In genomic region chr11:113892924-113893323, GRCm38 (mm10) we compare ENCODE assay signal across 14 mouse cellular contexts.
A peak's percentile ranks its signal among the peaks of the same experiment; 100 is the strongest.
DNase-seq lines count a peak whose midpoint lies in the region; TF ChIP-seq lines count a peak whose summit lies in the region.
"Had no signal": no experiment of that assay in that cellular context is flagged by ENCODE, and none has a peak within 500 bp of the region (broad histone marks: within the 10 kb centered on the region; RNA-seq: fewer than 3 reads in every experiment).

No protein-coding gene starts in this region.

- no peaks in the 10 kb centered on the region for H3K4me1 ChIP-seq in thymus, adult 2 months (replicated peaks; ENCODE audit: control insufficient read depth, insufficient read depth, low read length)
- H3K4me1 ChIP-seq: heart, embryonic 15.5 days; megakaryocyte, embryonic 14.5 days had no signal

- no peaks in the 10 kb centered on the region for H3K27me3 ChIP-seq in thymus, adult 2 months (ENCODE audit: control insufficient read depth, insufficient read depth, low read length)
- H3K27me3 ChIP-seq: heart, embryonic 15.5 days had no signal

- H3K4me3 ChIP-seq in layer of hippocampus, adult 2 months = no peak overlapping the region
- no peak overlapping the region for H3K4me3 ChIP-seq in thymus, adult 2 months (ENCODE audit: control insufficient read depth, insufficient read depth, low read length)
- H3K4me3 ChIP-seq: heart, embryonic 15.5 days; megakaryocyte, embryonic 14.5 days had no signal

- no peak overlapping the region for H3K27ac ChIP-seq in layer of hippocampus, adult 2 months
- H3K27ac ChIP-seq in thymus, adult 2 months (ENCODE audit: control insufficient read depth, insufficient read depth, low read length) = no peak overlapping the region
- H3K27ac ChIP-seq: heart, embryonic 15.5 days had no signal

- no peak for TF ChIP-seq CTCF in layer of hippocampus, adult 2 months (conservative IDR thresholded peaks at IDR 0.05)
- TF ChIP-seq CTCF in thymus, adult 2 months (IDR thresholded peaks at IDR 0.05; ENCODE audit: borderline replicate concordance, control insufficient read depth, extremely low read depth, insufficient read depth, low read length, poor library complexity) = no peak

- WGBS in thymus, adult 2 months = 85% methylated on average over 6 of the region's 6 CpGs

- DNase-seq in layer of hippocampus, adult 2 months (ENCODE audit: low spot score in 2 of 2) = peak; percentile 17 to 21
- DNase-seq in layer of hippocampus, postnatal 25 days (ENCODE audit: extremely low spot score in 1 of 2, low spot score in 1 of 2) = no peak
- peak; percentile 21 to 36 for DNase-seq in urinary bladder, postnatal 36 days (ENCODE audit: low spot score in 2 of 2)
- no peak for DNase-seq in urinary bladder, postnatal 4 days (ENCODE audit: low spot score in 2 of 2)
- DNase-seq in forelimb bud, embryonic 11.5 days (ENCODE audit: low read depth, low spot score) = peak; percentile 46
- peak; percentile 9 for DNase-seq in yolk sac, embryonic 10.5 days (ENCODE audit: low spot score)
- DNase-seq in thymus, adult 2 months = no peak
- no peak for DNase-seq in thymus, postnatal 25 days
- DNase-seq: cerebellum, postnatal 10 days; gastrocnemius, postnatal 36 days; kidney, postnatal 10 days; lung, adult 18-20 months had no signal

- no peaks in the 10 kb centered on the region for H3K36me3 ChIP-seq in thymus, adult 2 months (ENCODE audit: control insufficient read depth, insufficient read depth, low read length)
- H3K36me3 ChIP-seq: heart, embryonic 15.5 days had no signal

- no peak for TF ChIP-seq POLR2A in thymus, adult 2 months (IDR thresholded peaks at IDR 0.05; ENCODE audit: control insufficient read depth, extremely low read depth, insufficient read depth, low read length, poor library complexity)

Comparison
In these comparisons a context has a peak if more than half of its experiments do, and no peak if none do; other contexts are left out.
1. DNase-seq: peak in layer of hippocampus, adult 2 months (2 of 2), urinary bladder, postnatal 36 days (2 of 2), forelimb bud, embryonic 11.5 days (single experiment) and yolk sac, embryonic 10.5 days (single experiment); none in layer of hippocampus, postnatal 25 days (0 of 2), urinary bladder, postnatal 4 days (0 of 2), thymus, adult 2 months (single experiment) and thymus, postnatal 25 days (single experiment).